ENCODE assay signal across 23 mouse cellular contexts in the genomic region with DNA sequence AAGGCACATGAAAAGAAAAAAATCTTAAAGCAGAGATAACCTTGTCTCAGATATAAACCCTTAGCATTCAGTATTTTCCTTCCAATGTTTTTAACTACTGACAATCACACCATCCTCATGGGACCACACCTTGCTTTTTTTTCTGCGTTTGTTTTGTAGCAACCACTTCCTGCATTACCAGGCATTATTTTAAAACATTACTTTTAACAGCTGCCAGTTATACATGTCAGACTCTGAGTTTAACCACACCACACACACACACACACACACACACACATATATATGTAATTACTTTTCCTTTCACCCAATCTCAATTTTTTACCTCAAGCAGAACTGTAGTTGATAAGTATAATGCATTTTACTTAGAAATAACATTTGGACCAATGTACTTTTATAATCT.
DNase-seq lines count a peak whose midpoint lies in the region; ATAC-seq and TF ChIP-seq lines count a peak whose summit lies in the region.
"Had no signal": no experiment of that assay in that cellular context is flagged by ENCODE, and none has a peak within 500 bp of the region (broad histone marks: within the 10 kb centered on the region; RNA-seq: fewer than 3 reads in every experiment).

No protein-coding gene starts in this region.

- peak; percentile 17 for DNase-seq in thymus, postnatal 0 days (ENCODE audit: low spot score)
- DNase-seq in thymus, postnatal 36 days, result no peak
- DNase-seq in CH12.LX (ENCODE audit: extremely low read depth), result no peak
- no peak for DNase-seq in kidney, adult 18-20 months
- DNase-seq in forebrain, postnatal 0 days, result no peak
- DNase-seq: adrenal gland, postnatal 14 days; cerebellum, adult 8-10 months; cerebellum, postnatal 36 days; gastrocnemius, adult 2 months; kidney, adult 2 months; layer of hippocampus, adult 9-11 months; liver, embryonic 13.5 days; lung, embryonic 14.5 days; thymus, postnatal 25 days had no signal

- no peak overlapping the region for H3K9ac ChIP-seq in CH12.LX (ENCODE audit: insufficient read depth, low read depth)
- no peak overlapping the region for H3K9ac ChIP-seq in intestine, embryonic 15.5 days
- no peak overlapping the region for H3K9ac ChIP-seq in forebrain, postnatal 0 days
- H3K9ac ChIP-seq: forebrain, embryonic 13.5 days; liver, embryonic 13.5 days; lung, embryonic 14.5 days; neural tube, embryonic 12.5 days had no signal

- dilution Hi-C loops in CH12.LX (cut with MboI; ENCODE audit: extremely low pct_ligation_motif_present, extremely low pct_unique_long_range_greater_than_20kb, low sequenced_read_pairs), result no loop called here

- peak; percentile 55; the same call in 1 of the 2 replicates for ATAC-seq in monocyte, adult 5-6 weeks (replicated peaks; ENCODE audit: insufficient number of reproducible peaks, low FRiP score, low TSS enrichment, poor library complexity, severe bottlenecking)
- ATAC-seq in intestine, embryonic 15.5 days, result no peak
- ATAC-seq in forebrain, postnatal 0 days, result no peak
- ATAC-seq: forebrain, embryonic 13.5 days; hindbrain, postnatal 0 days had no signal

- H3K4me2 ChIP-seq in CH12.LX (ENCODE audit: insufficient read depth, low read depth, poor library complexity, severe bottlenecking), result no peak overlapping the region
- no peak overlapping the region for H3K4me2 ChIP-seq in intestine, embryonic 15.5 days (replicated peaks)
- no peak overlapping the region for H3K4me2 ChIP-seq in forebrain, postnatal 0 days (ENCODE audit: low read depth)
- H3K4me2 ChIP-seq: forebrain, embryonic 13.5 days; liver, embryonic 13.5 days; lung, embryonic 14.5 days; neural tube, embryonic 12.5 days had no signal

- no peaks in the 10 kb centered on the region for H3K79me2 ChIP-seq in CH12.LX (replicated peaks; ENCODE audit: control insufficient read depth, extremely low read depth, insufficient read depth, poor library complexity, severe bottlenecking)

- H3K9me3 ChIP-seq in CH12.LX (replicated peaks; ENCODE audit: low read length), result no peaks in the 10 kb centered on the region
- no peaks in the 10 kb centered on the region for H3K9me3 ChIP-seq in intestine, embryonic 15.5 days
- H3K9me3 ChIP-seq in forebrain, postnatal 0 days (ENCODE audit: low read length), result no peaks in the 10 kb centered on the region
- H3K9me3 ChIP-seq: forebrain, embryonic 13.5 days; heart, embryonic 10.5 days; liver, embryonic 13.5 days; midbrain, embryonic 10.5 days; neural tube, embryonic 12.5 days had no signal

- H3K4me1 ChIP-seq in CH12.LX (ENCODE audit: control insufficient read depth in 1 of 2, insufficient read depth in 2 of 2), result peaks cover 6 to 35% of the 10 kb centered on the region in 2 experiments
- H3K4me1 ChIP-seq in intestine, embryonic 15.5 days (replicated peaks), result no peaks in the 10 kb centered on the region
- no peaks in the 10 kb centered on the region for H3K4me1 ChIP-seq in forebrain, postnatal 0 days (ENCODE audit: insufficient read depth)
- H3K4me1 ChIP-seq: forebrain, embryonic 13.5 days; liver, embryonic 13.5 days had no signal

- H3K4me3 ChIP-seq in CH12.LX (replicated peaks in 1 of 3; ENCODE audit: low read depth in 2 of 3, low read length in 2 of 3, poor library complexity in 1 of 3), result no peak overlapping the region
- no peak overlapping the region for H3K4me3 ChIP-seq in intestine, embryonic 15.5 days (replicated peaks)
- H3K4me3 ChIP-seq in forebrain, postnatal 0 days (ENCODE audit: low read depth, low read length), result no peak overlapping the region
- H3K4me3 ChIP-seq: forebrain, embryonic 13.5 days; gastrocnemius, adult 2 months; heart, embryonic 10.5 days; liver, embryonic 13.5 days; midbrain, embryonic 10.5 days; neural tube, embryonic 12.5 days had no signal

- H3K36me3 ChIP-seq in CH12.LX (replicated peaks in 1 of 2; ENCODE audit: control insufficient read depth in 1 of 2, insufficient read depth in 1 of 2, low read length in 1 of 2), result no peaks in the 10 kb centered on the region
- H3K36me3 ChIP-seq in intestine, embryonic 15.5 days, result no peaks in the 10 kb centered on the region
- no peaks in the 10 kb centered on the region for H3K36me3 ChIP-seq in forebrain, postnatal 0 days (ENCODE audit: insufficient read depth)
- H3K36me3 ChIP-seq: heart, embryonic 10.5 days; liver, embryonic 13.5 days; midbrain, embryonic 10.5 days; neural tube, embryonic 12.5 days had no signal

- no peaks in the 10 kb centered on the region for H3K27me3 ChIP-seq in CH12.LX (replicated peaks)
- H3K27me3 ChIP-seq in intestine, embryonic 15.5 days (replicated peaks), result no peaks in the 10 kb centered on the region
- no peaks in the 10 kb centered on the region for H3K27me3 ChIP-seq in forebrain, postnatal 0 days (ENCODE audit: insufficient read depth, low read length)
- H3K27me3 ChIP-seq: forebrain, embryonic 13.5 days; liver, embryonic 13.5 days; neural tube, embryonic 12.5 days had no signal

- TF ChIP-seq RAD21 in CH12.LX (IDR thresholded peaks at IDR 0.05; ENCODE audit: low read depth, low read length), result no peak

- TF ChIP-seq EP300 in CH12.LX (IDR thresholded peaks at IDR 0.05; ENCODE audit: low read length), result no peak

- in situ Hi-C loops in CH12.LX (cut with MboI; ENCODE audit: low pct_ligation_motif_present, low pct_unique_long_range_greater_than_20kb, low sequenced_read_pairs), result no loop called here

- TF ChIP-seq POLR2A in CH12.LX (IDR thresholded peaks at IDR 0.05; ENCODE audit: low read depth, low read length), result no peak

- 77% methylated on average over 1 of the region's 1 CpGs for WGBS in intestine, embryonic 15.5 days
- 95% methylated on average over 1 of the region's 1 CpGs for WGBS in forebrain, postnatal 0 days

- TF ChIP-seq CTCF in CH12.LX (conservative IDR thresholded peaks at IDR 0.05 in 1 of 2, IDR thresholded peaks at IDR 0.05 in 1 of 2; ENCODE audit: low read depth in 2 of 2, low read length in 2 of 2), result no peak
- TF ChIP-seq CTCF in forebrain, postnatal 0 days (IDR thresholded peaks at IDR 0.05; ENCODE audit: low read depth), result no peak

- no peak overlapping the region for H3K27ac ChIP-seq in CH12.LX (ENCODE audit: insufficient read depth, low read depth)
- no peak overlapping the region for H3K27ac ChIP-seq in intestine, embryonic 15.5 days
- no peak overlapping the region for H3K27ac ChIP-seq in forebrain, postnatal 0 days (ENCODE audit: low read depth, low read length)
- H3K27ac ChIP-seq: forebrain, embryonic 13.5 days; gastrocnemius, adult 2 months; heart, embryonic 10.5 days; hindbrain, postnatal 0 days; kidney, postnatal 0 days; liver, embryonic 13.5 days; macrophage; midbrain, embryonic 10.5 days; neural tube, embryonic 12.5 days had no signal

TF ChIP-seq in CH12.LX, 34 proteins besides CTCF, POLR2A, EP300 and RAD21:
- no peak for TF ChIP-seq TBP (conservative IDR thresholded peaks at IDR 0.05; ENCODE audit: low read depth, low read length)
- TF ChIP-seq ZNF384 (IDR thresholded peaks at IDR 0.05; ENCODE audit: low read depth, low read length), result peak; percentile 39
